Mouse (Mus musculus) left cerebral cortex, adult 9 months (tissue): ENCODE results near the gene Scnn1g.
A peak's percentile ranks its signal among the peaks of the same experiment; 100 is the strongest.

Experiments
- DNase-seq, 2 experiments: peaks; one replicate each; pipeline ENCODE4 v3.0.0; 2022; ENCODE audit warnings: low spot score in 2 of 2

Gene Scnn1g

DNA sequence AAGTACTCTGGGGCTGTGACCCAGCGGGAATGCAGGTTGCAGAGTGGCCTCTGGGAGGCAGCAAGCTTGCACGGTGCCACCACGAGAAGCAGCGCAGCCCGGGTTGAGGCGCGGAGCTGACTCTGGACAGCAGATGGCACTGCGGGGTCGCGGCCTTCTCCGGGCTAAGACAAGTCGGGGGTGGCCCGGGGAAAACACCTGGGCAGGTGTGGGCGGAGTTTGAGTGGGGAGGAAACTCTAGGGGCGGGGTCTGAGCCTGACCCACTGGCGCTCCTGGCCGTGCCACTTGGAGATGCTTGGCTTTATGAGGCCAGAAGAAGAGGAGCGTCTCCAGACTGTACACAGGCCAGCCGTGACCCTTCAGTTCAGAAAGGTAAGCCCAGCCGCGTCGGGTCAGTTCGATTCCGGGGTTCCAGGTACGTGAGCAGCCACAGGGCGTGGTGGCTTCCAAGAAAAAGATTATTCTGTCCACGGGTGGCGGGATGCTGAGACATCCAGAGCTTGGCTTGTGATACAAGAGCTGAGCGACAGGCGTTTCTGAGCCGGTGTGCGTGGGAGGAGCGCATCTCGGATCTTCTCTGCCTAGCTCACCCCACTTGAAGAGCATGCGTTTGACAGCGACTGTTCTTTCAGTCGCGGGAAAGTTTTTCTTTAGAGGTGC lies at the start of gene Scnn1g:
Gene Scnn1g, plus strand, starts transcription at position 309 of the 661 bp plus-strand sequence.
- peak; percentile 61 to 87 for DNase-seq

DNA sequence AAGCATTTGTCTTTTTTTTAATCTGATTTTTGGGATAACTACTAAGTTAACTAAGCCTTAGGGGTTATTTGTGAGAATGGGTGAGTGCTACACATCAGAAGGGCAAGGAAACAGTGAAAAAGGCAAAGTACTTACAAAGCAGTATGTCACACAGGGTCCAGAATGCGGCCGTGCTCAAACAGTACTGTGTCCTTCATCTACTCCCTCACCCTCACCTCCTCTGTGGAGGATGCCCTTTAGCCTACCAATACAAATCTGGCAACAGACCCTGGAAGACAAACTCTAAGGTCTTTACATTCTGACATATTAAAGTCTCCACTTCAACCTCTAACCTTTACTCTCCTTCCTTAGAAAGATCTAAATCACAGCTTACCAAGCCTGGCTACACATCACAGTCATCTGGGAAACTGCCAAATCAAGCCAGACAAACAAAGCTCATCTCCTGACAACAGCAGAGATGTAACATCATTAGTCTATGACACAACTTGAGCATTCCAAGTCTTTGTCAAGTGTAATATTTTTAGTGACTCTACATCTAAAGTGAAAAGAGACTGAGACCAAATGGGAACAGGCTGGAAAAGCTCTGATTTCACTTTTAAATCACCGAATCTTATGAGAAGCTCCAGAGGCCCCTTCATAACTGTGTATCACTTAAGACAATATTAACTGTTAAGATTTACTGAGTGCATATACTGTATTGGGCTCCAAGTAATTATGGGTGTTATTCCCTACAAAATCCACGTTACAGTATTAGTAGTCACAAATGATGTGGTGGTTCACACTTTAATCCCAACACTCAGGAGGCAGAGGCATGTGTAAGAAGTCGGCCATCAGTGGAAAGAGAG lies 48.9 kb upstream of the Scnn1g start:
- no peak for DNase-seq

DNA sequence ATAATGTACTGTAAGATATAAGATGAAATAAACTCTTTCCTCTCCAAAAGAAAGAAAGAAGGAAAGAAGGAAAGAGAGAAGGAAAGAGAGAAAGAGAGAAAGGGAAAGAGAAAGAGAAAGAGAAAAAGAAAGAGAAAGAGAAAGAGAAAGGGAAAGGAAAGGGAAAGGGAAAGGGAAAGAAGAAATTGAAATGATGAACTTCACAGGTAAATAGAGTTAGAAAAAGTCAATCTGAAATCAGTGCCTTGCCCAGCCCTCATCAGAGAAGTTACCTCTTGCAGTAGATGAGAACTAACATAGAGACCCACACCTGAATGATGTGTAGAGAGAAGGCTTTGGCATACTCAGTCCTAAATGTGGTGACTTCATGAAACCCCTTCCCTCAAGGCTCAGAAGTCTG lies 44.9 kb upstream of the Scnn1g start:
- DNase-seq: no peak

DNA sequence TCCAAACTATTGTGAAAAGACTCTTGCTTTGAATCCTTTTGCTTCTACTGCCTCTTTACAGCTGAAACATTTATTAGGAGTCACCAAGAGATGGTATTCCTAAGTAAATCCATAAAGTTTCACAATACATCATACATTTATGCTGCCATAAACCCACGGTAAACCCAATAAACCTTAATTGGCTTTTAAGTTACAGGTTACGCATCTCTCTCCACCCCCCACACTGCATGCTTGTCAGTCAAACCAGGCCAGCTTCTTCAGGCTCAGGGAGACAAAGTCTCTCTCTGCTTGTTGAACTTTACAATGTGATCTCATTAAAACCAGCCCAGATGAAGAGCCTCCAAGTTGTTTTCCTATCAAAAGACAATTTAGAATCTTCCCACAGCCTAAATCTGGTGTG lies 42.5 kb upstream of the Scnn1g start:
- no peak for DNase-seq

DNA sequence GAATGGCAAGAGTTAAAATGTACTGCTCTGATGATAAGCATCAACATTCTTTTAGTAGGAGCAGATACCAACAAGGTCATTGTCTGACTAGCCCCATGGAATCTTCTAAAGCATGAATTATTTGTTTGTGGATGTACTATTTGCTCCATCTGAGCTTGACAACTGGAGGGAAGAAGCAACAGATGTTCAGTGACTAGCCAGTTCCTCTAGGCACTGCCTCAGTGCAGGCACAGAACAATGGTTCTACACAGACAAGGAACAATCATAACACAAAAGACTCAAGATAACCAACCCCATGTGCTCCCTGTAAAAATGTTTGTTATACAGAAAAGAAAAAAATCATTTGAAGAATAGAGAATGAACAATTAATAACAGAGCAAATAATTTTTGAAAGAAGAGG lies 37.1 kb upstream of the Scnn1g start:
- no peak for DNase-seq

DNA sequence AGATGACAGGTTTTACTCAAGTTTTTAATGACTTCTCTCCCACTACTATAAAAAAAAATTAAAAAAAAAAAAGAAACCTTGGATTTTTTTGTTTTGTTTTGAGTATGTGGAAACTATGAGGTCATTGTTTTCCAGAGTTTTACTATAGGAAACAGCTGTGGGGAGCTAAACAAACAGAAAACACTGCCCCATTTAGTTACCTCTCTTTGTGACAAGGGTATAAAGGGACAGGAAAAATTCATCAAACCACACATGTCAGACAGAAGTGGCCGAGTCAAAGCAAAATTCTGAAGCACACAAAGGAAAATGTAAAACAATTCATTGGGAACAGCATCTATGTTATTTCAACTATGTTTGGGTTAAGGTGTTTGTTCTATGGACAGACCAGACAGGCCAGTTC lies 36.7 kb upstream of the Scnn1g start:
- DNase-seq: no peak

DNA sequence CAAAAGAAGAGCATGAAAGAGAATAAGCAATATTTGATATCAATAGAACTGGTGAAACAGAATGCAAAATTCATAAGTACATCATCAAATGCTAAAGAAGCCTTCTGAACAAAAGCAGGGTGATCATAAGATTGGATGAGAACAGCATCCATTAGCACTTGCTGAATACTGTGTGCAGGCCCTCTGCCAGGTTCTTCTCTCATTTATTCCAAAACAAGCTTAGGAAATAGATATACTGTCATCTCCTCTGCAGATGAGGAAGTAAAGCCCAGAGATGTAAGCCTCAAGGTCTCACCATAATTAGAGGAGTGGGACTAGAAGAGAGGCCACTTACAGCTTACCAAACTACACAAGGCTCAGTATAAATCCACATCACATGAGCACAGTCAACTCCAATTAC lies 35.1 kb upstream of the Scnn1g start:
- peak in 1 of 2 experiments; percentile 24 for DNase-seq

DNA sequence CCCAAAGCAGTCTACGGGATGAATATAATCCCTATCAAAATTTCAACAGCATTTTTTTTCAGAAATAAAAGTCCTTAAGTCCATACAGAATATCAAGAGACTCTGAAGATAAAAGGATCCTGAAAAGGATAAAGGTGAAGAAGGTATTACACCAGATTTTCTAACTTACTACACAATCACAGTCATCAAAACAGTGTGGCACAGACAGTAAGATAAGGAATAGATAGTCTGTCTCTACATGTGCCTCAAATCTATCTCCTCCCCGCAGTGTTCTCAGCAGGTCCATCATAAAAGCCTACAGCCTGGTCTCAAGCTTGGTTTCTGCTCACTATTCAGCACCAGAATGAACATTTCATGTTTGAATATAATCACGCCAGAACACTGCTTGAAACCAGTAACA lies 33.8 kb upstream of the Scnn1g start:
- DNase-seq: no peak

DNA sequence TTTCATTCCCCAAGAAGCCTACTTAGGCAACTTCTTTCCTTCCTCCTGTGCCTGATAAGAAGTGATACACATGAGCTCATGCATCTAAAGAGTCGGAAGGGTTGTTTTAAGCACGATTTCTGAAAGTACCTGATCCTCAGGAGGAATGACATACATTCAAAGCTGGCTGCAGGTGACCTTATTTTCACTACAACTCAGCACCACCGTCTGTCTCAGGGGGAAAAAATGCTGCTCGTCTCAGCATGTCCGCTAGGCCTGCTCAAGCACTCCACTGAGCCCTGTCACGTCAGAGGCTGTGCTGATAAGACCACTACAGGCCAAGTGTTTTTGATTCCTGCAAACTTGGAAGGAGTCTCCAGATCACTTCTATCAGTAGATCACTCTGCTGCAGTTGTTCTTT lies 32.3 kb upstream of the Scnn1g start:
- no peak for DNase-seq

DNA sequence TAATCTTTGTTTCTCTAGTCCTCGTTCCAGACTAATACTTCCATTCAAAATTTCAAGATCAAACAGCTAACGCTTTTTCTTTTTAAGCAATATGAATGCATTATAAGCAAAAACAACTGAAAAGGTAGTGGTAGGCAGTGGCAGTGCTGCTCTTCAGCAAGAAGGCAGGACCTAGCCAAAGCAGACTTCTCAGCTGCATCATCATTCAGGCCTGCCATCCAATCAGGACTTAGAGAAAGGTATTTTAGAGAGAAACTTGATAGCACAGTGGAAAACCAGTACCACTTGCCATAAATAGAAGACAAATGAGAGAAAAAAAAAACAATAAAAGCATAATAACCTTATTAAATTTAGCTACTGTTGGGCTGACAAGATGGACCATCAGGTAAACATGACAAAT lies 29.2 kb upstream of the Scnn1g start:
- no peak for DNase-seq

DNA sequence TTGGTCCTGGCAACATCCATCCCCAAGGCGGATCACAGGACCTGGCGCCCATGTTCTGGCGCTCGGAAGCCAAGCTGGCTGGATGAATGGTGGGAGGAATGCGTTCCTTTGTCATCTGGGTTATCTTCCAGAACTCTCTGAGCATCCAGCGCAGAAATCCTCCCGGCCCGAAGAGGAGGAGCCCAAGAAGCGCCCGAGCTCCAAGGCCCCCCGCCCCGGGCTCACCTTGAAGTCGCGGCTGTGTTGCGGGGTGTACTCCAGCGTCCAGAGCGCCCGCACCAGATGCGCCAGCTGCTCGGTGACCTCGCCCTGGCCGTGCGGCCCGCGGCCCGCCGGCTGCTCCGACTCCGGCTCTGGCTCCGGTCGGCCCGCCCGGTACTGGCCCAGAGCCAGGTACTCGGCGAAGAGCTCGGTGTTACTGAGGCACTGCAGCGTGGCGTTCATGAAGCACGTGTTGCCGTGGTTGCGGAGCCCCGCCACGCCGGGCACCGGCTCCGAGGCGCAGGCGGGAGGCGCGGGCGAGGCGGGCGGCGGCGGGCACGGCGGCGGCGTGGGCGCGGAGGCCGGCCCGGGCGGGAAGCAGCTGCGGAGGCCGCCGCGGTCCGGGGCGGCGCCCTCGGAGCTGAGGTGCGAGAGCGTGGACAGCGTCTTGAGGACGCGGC lies 27.7 kb upstream of the Scnn1g start:
- DNase-seq: peak in 1 of 2 experiments; percentile 34

DNA sequence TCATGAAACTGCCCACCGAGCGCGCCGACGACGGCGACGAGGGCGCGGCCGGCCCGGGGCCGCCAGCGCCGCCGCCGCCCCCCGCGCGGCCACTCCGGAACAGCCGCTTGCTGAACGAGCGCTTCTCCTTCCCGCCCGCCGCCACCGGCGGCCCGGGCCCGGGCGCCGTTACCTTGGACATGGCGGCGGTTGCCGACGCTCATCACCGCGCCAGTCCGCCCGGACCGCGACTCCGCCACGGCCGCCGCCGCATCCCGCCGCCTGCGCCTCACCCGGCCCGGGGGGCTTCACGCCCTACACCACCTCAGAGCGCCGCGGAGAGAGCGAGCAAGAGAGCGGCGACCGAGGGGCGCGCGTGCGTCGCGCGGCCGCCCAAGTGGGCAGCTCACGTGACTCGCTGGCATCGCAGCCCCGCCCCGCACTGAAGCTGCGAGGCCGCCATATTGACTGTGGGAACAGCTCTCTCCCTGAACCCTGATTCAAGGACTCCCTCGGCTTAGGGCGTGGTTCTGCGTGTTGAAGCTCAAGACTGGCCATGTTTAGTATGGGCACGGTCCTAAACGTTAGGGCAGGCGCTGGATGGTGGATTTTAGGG lies 27.1 kb upstream of the Scnn1g start, which contains the start of gene Usp31:
Gene Usp31, minus strand, starts transcription at position 181 of the 595 bp plus-strand sequence.
- peak; percentile 94 to 97 for DNase-seq

DNA sequence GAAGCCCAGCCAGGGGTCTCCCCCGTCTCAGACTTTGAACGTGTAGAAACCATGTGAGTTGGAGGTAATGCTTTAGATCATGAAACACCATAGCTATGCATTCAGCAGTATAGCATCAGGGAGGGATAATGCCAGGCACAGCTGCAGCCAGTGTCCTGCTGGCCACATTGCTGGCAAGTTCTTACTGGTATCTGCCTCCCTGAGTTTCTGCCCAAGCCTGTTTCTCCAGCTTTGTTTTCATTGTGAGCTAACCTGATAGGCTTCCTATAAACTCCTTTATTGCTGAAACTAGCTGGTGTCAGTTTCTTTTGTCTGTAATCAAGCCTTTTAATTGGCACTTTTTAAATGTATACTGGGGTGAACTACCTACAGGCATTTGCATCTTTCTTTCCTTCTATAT lies 23.1 kb upstream of the Scnn1g start:
- no peak for DNase-seq

DNA sequence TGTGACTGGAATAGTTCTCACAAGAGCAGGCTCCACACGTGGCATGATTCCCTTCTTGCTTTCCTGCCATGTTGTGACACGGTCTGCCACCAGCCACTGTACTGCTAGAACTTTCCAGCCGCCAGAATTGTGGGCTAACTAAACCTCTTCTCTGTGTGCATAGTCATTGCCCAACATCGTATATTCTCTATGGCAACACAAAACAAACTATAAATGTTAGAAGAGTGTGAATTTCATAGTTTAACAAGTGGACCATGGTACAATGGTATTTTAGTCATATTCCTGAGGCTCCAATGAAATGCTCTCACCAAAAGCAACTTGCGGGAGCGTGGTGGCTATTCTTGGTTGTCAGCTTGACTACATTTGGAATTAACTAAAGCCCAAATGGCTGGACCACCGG lies 17.2 kb upstream of the Scnn1g start:
- no peak for DNase-seq

DNA sequence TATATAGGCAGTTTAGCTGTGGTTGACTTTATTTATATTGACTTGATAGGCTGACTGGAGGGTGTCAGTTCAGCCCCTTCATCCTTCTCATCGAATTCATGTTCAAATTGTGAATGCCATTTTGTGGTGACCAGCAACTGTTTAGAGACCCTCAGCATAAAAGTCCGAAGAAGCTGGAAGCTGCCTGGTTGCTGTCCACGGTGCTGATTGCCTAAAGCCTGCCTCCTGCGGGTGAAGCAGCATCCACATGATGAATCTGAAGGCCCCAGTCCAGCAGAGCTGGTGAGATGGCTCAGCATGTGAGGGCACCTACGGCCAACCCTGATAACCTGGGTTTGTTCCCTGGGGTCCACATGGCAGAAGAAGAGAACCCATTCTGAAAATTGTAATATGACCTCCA lies 4.1 kb upstream of the Scnn1g start:
- DNase-seq: no peak

DNA sequence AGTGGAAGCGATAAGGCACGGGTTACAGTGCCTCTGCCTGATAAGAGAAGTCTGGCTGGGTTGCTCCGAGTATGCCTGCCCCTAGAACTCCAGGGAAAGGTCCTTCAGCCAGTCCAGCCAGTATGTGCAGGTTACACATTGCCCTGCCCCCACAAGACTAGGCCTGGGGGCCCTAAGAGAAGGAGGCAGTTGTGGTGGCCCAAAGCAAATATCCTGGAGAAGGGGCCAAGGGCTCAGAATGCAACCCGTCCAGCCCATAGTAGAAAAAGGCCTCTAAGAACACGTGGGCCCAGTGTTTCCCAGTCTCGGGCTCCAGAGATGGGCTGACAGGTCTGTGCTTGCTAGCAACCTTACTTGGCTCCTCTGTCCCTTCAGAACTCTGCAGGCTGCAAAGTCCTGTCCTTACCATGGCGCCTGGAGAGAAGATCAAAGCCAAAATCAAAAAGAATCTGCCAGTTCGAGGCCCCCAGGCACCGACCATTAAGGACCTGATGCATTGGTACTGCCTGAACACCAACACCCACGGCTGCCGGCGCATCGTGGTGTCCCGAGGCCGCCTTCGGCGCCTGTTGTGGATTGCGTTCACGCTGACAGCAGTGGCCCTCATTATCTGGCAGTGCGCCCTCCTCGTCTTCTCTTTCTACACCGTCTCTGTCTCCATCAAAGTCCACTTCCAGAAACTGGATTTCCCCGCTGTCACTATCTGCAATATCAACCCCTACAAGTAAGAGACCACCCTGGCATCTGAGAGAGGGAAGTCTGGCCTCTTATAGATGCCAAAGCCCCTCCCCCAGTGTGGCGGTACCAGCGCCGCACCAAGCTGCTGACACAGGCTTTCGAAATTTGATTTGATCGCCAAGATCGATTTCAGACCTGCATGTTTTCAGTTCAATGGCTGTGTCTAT lies 3.5 kb downstream of the Scnn1g start:
- no peak for DNase-seq

DNA sequence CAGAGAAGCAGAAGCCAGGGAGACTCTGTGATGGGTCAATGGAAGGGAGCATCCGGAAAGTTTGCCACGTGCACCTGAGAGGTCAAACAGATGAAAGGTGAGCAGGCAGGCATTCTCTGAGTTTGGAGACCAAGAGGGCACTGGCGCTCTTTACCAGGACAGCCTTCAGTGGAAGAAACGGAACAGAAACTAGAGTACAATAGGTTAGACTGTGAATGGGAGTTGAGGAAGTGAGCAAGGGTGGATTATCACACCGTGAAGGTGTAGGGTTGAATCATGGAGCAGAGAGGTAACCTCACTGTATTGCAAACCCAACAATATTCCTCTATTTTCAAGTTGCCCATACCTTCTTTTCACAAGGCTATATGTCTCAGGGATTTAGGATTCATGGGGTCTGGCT lies 16.0 kb downstream of the Scnn1g start:
- no peak for DNase-seq

DNA sequence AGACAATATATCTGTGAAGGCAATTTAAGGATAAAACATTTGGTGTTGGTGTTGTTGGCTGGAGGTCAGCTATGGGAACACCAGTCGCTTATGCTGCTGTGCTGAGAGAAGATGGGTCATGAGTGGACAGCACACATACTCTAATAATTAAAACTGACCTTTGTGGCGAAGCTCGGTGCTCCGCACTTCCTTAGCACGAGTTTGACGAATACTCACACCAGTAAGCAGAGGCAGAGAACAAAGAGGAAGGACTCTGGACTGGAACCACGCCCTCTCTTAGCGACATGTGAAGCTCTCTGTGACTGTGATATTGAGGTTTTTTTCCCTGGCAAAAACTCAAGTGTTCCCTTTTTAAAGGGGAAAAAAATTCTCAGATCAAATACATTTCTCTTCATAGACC lies 20.5 kb downstream of the Scnn1g start:
- no peak for DNase-seq

DNA sequence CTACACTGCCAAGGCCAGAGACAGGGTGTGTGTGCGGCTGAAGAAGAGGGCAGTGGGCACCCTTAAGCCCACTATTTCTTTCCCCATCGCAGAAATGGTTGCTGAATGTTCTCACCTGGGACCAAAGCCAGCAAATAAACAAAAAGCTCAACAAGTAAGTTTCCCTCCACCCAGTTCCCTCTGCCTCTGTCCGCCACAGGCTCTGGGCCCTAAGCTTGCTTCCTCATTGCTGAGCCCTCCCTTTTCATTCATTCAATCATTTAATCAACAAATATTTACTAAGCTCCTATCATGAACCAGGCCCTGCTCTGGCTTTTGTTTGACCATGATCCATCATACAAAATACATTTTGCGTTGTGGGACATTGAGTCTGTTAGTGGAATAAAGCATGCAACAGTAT lies 29.0 kb downstream of the Scnn1g start:
- DNase-seq: no peak

DNA sequence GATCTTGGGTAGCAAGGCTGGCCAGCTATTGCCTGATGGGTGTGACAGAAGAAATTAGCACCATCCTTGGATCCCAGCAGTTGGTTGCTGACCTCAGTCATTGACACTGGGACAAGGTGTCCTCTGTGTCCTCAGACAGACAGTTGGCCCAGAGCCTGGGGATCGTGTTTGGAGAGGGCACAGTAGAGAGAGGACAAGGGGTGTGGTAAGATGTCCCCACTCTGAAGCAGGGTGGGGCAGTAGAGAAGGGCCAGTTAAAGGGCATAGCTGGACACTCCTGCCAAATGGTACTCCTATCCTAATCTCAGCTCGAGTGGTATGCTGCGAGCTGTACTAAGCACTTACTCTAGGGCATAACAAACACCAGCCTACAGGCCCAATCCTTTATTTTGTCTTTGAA lies 33.6 kb downstream of the Scnn1g start:
- DNase-seq: no peak

DNA sequence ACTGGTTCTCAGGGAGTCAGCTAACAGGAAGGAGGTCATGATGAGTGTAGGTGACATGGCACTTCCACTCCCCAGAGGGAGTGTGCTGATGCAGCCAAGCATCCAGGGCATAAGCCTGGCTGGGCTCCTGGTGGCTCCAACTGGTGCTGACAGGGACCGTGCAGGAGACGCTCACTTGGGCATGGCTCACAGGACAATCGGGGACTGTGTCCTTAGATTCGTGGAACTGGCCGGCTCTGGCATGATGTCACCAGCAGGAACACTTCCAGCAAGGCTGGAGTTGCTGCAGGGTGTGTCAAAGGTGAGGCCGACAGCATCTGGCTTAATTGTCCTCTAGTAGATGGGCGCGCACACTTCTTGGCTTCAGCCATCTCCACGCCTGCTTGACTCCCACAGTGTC lies 34.7 kb downstream of the Scnn1g start:
- no peak for DNase-seq
